Mouse (Mus musculus) testis, postnatal 14 days (tissue): ENCODE measurements around the gene Foxd1.

Source experiments
- DNase-seq: peaks from one replicate; pipeline ENCODE4 v3.0.0; 2021; ENCODE audit warnings: low spot score

Gene Foxd1

DNA sequence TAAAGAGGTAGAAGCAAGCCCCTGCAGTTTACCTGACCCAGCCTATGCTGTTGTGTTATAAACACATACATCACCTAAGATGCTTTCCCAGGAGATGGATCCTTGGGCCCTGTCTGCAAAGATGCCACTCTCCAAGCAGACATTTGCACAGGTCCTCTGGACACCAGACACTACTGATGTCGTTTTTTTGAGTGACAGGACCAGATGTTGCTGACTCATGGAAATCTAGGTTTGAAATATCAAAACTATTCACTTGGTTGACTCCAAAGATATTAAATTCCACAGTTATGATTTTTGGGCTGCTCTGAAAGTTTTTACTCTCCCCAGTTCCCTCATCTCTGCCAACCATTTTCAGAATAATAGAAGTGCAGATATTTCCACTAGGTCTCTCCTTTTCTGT is 35.0 kb downstream of the Foxd1 start:
- no peak for DNase-seq

DNA sequence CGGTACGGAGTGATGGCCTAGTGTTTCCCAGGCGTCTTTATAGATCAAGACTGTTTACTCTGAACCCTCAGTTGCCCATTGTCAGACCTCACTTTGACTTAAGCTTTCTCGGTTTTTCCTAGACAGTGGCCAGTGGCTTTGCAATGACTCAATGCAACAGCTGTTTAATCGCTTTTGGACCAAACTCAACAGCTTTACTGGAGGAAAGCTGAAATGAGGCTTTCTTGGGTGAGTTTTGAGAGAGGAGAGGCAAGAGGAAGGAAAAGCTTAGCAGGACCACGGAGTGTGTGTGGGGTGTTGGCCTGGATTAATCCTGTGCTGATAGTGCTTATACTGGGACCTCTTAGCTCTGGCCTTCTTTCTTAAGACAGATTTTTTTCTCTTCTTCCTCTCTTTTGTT is 36.3 kb downstream of the Foxd1 start:
- DNase-seq = no peak

DNA sequence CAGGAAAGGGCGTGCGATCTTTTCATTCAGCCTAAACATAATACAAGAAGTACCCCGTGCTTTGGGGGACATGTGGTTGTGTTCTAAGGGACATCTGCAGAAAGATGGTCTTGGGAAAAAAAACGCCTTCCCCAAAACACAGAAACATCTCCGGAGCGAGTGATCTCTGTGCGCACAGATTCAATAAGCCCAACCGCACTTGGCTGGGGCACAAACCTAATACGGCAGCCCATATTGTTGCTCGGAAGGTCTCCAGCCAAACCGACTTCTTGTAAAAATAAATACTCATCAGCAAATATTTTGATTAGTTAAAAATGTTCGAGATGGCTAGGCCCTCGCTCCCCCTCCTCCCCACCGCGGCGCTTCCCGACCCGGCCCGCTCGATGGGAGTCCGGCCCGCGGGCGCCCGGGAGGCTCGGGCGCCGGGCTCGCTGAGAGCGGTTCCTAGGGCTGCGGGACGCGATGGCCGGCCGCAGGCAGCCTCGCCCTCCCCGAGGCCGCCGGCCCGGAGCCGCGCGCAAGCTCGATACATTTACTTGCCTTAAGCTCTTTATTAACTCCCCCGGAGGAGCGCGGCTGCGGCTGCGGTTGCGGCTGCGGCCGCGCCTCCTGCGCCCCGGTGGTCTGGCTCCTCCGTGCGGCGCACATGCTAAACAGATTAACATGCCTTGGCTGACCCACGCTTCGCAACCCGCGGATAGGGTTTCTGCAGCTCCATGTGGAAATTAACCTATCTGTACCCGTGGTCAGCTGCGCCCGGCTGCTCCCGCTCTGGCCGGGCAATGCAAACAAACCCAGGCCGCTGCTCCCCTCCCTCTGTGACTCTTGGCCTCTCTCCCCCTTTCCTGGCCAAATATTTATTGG is 37.0 kb downstream of the Foxd1 start:
- DNase-seq = peak; percentile 19

DNA sequence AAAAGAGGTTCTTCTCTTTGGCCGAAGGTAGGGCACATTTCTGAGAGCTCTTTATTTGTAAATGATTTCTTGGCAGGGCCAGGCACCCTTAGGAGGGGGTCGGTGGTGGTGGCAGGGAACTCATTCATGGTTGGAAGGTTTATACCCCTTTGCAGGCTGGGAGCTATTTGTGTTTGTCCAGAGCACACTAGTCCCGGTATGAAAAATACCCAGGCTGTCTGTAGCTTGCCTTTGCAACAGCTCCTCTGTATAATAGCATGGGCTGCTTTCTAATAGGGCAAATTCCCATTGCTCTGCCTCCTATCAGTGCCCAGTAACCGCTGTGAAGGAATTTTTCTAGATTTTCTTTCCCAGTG is 37.6 kb downstream of the Foxd1 start:
- DNase-seq = no peak

DNA sequence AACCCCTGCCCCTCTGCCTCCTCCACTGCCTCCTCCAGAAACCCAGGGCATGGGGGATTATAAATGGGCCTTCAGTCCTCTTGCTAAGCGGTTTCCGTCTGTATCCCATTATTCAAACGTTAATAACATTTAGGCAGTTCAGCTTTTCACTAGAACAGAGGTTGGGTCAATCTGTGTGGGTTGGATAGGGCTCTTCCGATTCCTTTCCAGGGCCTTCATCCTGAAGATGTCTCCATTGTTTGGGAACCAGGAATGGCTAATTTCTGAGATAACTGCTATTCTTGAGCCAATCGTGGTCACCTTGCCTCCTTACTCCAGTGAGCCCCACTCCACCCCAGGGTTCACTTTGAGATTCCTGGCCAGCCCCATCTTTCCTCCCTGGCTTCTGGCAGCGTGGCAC is 38.0 kb downstream of the Foxd1 start:
- DNase-seq = no peak

DNA sequence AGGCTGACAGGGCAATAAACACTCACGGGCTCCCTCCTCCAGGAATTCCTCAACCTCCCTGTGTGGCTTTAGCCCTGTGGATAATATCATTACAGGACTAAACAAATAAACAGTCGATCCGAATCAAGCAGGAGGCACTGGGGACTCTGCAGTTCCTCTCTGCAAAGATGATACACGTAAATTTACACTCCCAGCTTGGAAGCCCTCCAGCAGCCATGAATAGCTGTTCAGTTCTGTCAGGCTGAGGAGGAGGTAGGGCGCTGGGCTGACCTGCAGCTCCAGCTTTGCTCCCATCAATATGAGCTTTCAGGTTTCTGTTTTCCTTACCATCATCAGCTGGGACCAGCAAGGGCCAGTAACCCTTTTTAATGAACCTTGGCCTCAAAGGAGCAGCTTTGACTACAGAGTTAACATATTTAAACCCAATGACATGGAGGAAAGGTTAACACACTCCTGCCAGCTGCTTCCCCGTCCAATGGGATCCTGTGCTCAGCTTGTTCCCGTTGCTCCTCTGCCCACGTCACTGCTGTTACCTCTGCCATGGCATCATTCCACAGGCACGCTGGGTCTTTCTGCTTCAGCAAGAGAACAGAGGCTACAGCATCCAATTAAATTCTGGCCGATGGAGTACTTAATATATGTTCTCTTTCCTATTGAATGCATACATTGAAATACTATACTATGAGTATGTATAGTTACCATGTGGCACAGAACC is 39.5 kb downstream of the Foxd1 start:
- no peak for DNase-seq
